Mouse (Mus musculus): ENCODE data around the gene Banf2. TPM values are rescaled to one million over a fixed set of nuclear protein-coding genes. Genes with fewer than 3 reads are reported as not detected.

Banf2 gene
- polyA plus RNA-seq, 1 experiment from 2014 or later, result not detected

GRCm38 (mm10) chr2:144007211-144007610 lies 25.6 kb upstream of the Banf2 start:
- Histone ChIP-seq H3K4me1 (replicated peaks) (peaks cover 63% of the 10 kb centered on the region), H3K9ac (no peak overlapping the region), H3K4me2 (no peak overlapping the region), H3K27me3 (replicated peaks) (no peaks in the 10 kb centered on the region), H3K4me3 (no peak overlapping the region), H3K9me3 (replicated peaks) (no peaks in the 10 kb centered on the region), H3K27ac (ENCODE audit: poor library complexity, severe bottlenecking) (no peak overlapping the region), H3K36me3 (peaks cover 11% of the 10 kb centered on the region)
- ATAC-seq (ENCODE audit: insufficient number of reproducible peaks, low FRiP score), result no peak
- 86% methylated on average over 4 of the region's 4 CpGs for WGBS

DNA sequence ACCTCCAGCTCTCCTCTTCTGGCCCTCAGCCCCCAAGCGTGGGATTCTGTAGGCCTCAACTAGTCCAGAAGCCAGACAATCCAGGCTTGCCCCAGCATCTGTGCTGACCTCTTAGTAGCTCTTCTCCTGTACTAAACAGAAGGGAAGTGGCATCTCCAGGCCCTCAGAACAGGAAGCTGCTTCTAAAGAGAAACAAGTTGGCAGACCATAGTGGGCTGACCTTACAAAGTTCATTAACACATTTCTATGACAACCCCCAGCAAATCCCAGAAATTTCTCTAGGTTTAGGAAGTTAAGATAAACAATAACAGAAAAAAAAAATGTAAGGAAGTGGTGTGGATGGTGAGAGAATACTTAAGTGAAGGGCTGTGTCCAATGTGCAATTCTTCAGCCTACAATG lies 23.8 kb upstream of the Banf2 start:
- peaks cover 49% of the 10 kb centered on the region for H3K4me1 ChIP-seq (replicated peaks)
- peak overlapping the region; percentile 81 for H3K4me2 ChIP-seq
- 0 out of 2 replicates have a peak overlapping the region, but pooled peaks have one; percentile 3 for H3K9ac ChIP-seq
- H3K9me3 ChIP-seq (replicated peaks), result no peaks in the 10 kb centered on the region
- H3K36me3 ChIP-seq, result peaks cover 11% of the 10 kb centered on the region
- H3K27ac ChIP-seq (ENCODE audit: poor library complexity, severe bottlenecking), result no peak overlapping the region
- no peaks in the 10 kb centered on the region for H3K27me3 ChIP-seq (replicated peaks)
- ATAC-seq (ENCODE audit: insufficient number of reproducible peaks, low FRiP score), result no peak
- peak overlapping the region; percentile 97 for H3K4me3 ChIP-seq
- 67% methylated on average over 1 of the region's 1 CpGs for WGBS

- H3K4me2 ChIP-seq, result peak overlapping the region; percentile 81
- peak overlapping the region; percentile 97 for H3K9ac ChIP-seq
- no peak for ATAC-seq (ENCODE audit: insufficient number of reproducible peaks, low FRiP score)
- peaks cover 45% of the 10 kb centered on the region for H3K4me1 ChIP-seq (replicated peaks)
- peaks cover 11% of the 10 kb centered on the region for H3K36me3 ChIP-seq
- no peaks in the 10 kb centered on the region for H3K27me3 ChIP-seq (replicated peaks)
- WGBS, result 2% methylated on average over 30 of the region's 30 CpGs
- H3K27ac ChIP-seq (ENCODE audit: poor library complexity, severe bottlenecking), result peak overlapping the region; percentile 95
- no peaks in the 10 kb centered on the region for H3K9me3 ChIP-seq (replicated peaks)
- peak overlapping the region; percentile 97 for H3K4me3 ChIP-seq
Measured at GRCm38 (mm10) chr2:144009551-144010281, 23.1 kb upstream of the Banf2 start.

- Histone ChIP-seq H3K27ac (ENCODE audit: poor library complexity, severe bottlenecking) (peak overlapping the region; percentile 95), H3K27me3 (replicated peaks) (no peaks in the 10 kb centered on the region), H3K36me3 (peaks cover 11% of the 10 kb centered on the region), H3K4me3 (peak overlapping the region; percentile 97), H3K9ac (peak overlapping the region; percentile 97), H3K9me3 (replicated peaks) (no peaks in the 10 kb centered on the region), H3K4me1 (replicated peaks) (peaks cover 38% of the 10 kb centered on the region), H3K4me2 (peak overlapping the region; percentile 81)
- ATAC-seq (ENCODE audit: insufficient number of reproducible peaks, low FRiP score), result peak; percentile 56
- WGBS, result under 1% methylated on average over 84 of the region's 107 CpGs
Measured at GRCm38 (mm10) chr2:144010282-144011044, 22.4 kb upstream of the Banf2 start.

- peak; percentile 99 for ATAC-seq (ENCODE audit: insufficient number of reproducible peaks, low FRiP score)
- Histone ChIP-seq H3K27ac (ENCODE audit: poor library complexity, severe bottlenecking) (peak within 1 kb of the TSS; percentile 95), H3K36me3 (peaks cover 9% of the 10 kb centered on the region; the same call in 1 of the 2 replicates), H3K9ac (peak within 1 kb of the TSS; percentile 97), H3K27me3 (replicated peaks) (no peaks in the 10 kb centered on the region), H3K9me3 (replicated peaks) (no peaks in the 10 kb centered on the region), H3K4me1 (replicated peaks) (peaks cover 31% of the 10 kb centered on the region), H3K4me2 (peak within 1 kb of the TSS; percentile 81), H3K4me3 (peak within 1 kb of the TSS; percentile 97)
- under 1% methylated on average over 46 of the region's 53 CpGs for WGBS
Measured at GRCm38 (mm10) chr2:144011080-144011551, 21.7 kb upstream of the Banf2 start, which contains the start of gene Rrbp1. Gene Rrbp1, minus strand, starts transcription at chr2:144011263.

GRCm38 (mm10) chr2:144014051-144014450 lies 18.8 kb upstream of the Banf2 start:
- no peak overlapping the region for H3K4me3 ChIP-seq
- H3K9me3 ChIP-seq (replicated peaks), result no peaks in the 10 kb centered on the region
- no peak overlapping the region for H3K4me2 ChIP-seq
- H3K4me1 ChIP-seq (replicated peaks), result peaks cover 7% of the 10 kb centered on the region
- WGBS, result 86% methylated on average over 11 of the region's 11 CpGs
- ATAC-seq (ENCODE audit: insufficient number of reproducible peaks, low FRiP score), result no peak
- no peak overlapping the region for H3K9ac ChIP-seq
- no peak overlapping the region for H3K27ac ChIP-seq (ENCODE audit: poor library complexity, severe bottlenecking)
- no peaks in the 10 kb centered on the region; the same call in 1 of the 2 replicates for H3K27me3 ChIP-seq (replicated peaks)
- no peaks in the 10 kb centered on the region for H3K36me3 ChIP-seq

GRCm38 (mm10) chr2:144014481-144014880 lies 18.4 kb upstream of the Banf2 start:
- WGBS, result 59% methylated on average over 5 of the region's 5 CpGs
- Histone ChIP-seq H3K4me1 (replicated peaks) (peaks cover 3% of the 10 kb centered on the region), H3K36me3 (no peaks in the 10 kb centered on the region), H3K4me2 (no peak overlapping the region), H3K27me3 (replicated peaks) (peaks cover 2% of the 10 kb centered on the region; the same call in 1 of the 2 replicates), H3K9ac (no peak overlapping the region), H3K27ac (ENCODE audit: poor library complexity, severe bottlenecking) (no peak overlapping the region), H3K9me3 (replicated peaks) (no peaks in the 10 kb centered on the region), H3K4me3 (no peak overlapping the region)
- ATAC-seq (ENCODE audit: insufficient number of reproducible peaks, low FRiP score), result no peak

- Histone ChIP-seq H3K27ac (ENCODE audit: poor library complexity, severe bottlenecking) (no peak overlapping the region), H3K9me3 (replicated peaks) (no peaks in the 10 kb centered on the region), H3K4me1 (replicated peaks) (no peaks in the 10 kb centered on the region), H3K4me3 (no peak overlapping the region), H3K4me2 (no peak overlapping the region), H3K27me3 (replicated peaks) (peaks cover 6% of the 10 kb centered on the region; the same call in 1 of the 2 replicates), H3K36me3 (no peaks in the 10 kb centered on the region), H3K9ac (no peak overlapping the region)
- ATAC-seq (ENCODE audit: insufficient number of reproducible peaks, low FRiP score), result no peak
- 85% methylated on average over 9 of the region's 9 CpGs for WGBS
Measured at GRCm38 (mm10) chr2:144015861-144016260, 17.0 kb upstream of the Banf2 start.

- peaks cover 6% of the 10 kb centered on the region; the same call in 1 of the 2 replicates for H3K27me3 ChIP-seq (replicated peaks)
- H3K4me2 ChIP-seq, result no peak overlapping the region
- H3K4me3 ChIP-seq, result no peak overlapping the region
- ATAC-seq (ENCODE audit: insufficient number of reproducible peaks, low FRiP score), result no peak
- H3K27ac ChIP-seq (ENCODE audit: poor library complexity, severe bottlenecking), result no peak overlapping the region
- no peak overlapping the region for H3K9ac ChIP-seq
- H3K36me3 ChIP-seq, result no peaks in the 10 kb centered on the region
- no peaks in the 10 kb centered on the region for H3K4me1 ChIP-seq (replicated peaks)
- no peaks in the 10 kb centered on the region for H3K9me3 ChIP-seq (replicated peaks)
- 74% methylated on average over 2 of the region's 2 CpGs for WGBS
Measured at GRCm38 (mm10) chr2:144019971-144020370, 12.9 kb upstream of the Banf2 start.

- Histone ChIP-seq H3K27me3 (replicated peaks) (peaks cover 6% of the 10 kb centered on the region; the same call in 1 of the 2 replicates), H3K9ac (no peak overlapping the region), H3K4me1 (replicated peaks) (no peaks in the 10 kb centered on the region), H3K36me3 (no peaks in the 10 kb centered on the region), H3K9me3 (replicated peaks) (no peaks in the 10 kb centered on the region), H3K4me2 (no peak overlapping the region), H3K27ac (ENCODE audit: poor library complexity, severe bottlenecking) (no peak overlapping the region), H3K4me3 (no peak overlapping the region)
- 70% methylated on average over 3 of the region's 3 CpGs for WGBS
- ATAC-seq (ENCODE audit: insufficient number of reproducible peaks, low FRiP score), result no peak
Measured at GRCm38 (mm10) chr2:144022441-144022840, 10.4 kb upstream of the Banf2 start.

- Histone ChIP-seq H3K9ac (no peak overlapping the region), H3K36me3 (no peaks in the 10 kb centered on the region), H3K4me2 (no peak overlapping the region), H3K27me3 (replicated peaks) (no peaks in the 10 kb centered on the region), H3K9me3 (replicated peaks) (no peaks in the 10 kb centered on the region), H3K27ac (ENCODE audit: poor library complexity, severe bottlenecking) (no peak overlapping the region), H3K4me3 (no peak overlapping the region), H3K4me1 (replicated peaks) (no peaks in the 10 kb centered on the region)
- no peak for ATAC-seq (ENCODE audit: insufficient number of reproducible peaks, low FRiP score)
- 77% methylated on average over 9 of the region's 9 CpGs for WGBS
Measured at GRCm38 (mm10) chr2:144025361-144025760, 7.5 kb upstream of the Banf2 start.
